Mouse (Mus musculus): Measurements from ENCODE around the gene Cpne2. TPM values are rescaled to one million over a fixed set of nuclear protein-coding genes. Genes with fewer than 3 reads are reported as not detected.

Cpne2 gene
- polyA plus RNA-seq, 1 experiment from 2014 or later = 2.4 TPM

Small RNA genes within 50 kb of the gene (microRNA-seq; reads per million reads assigned to microRNA genes)
- not detected for gene Mir7072

Other genes starting within 250 kb of the Cpne2 start
- 0.15 and 0.37 TPM in 2 replicates for gene Slc12a3, start 203.8 kb upstream of the Cpne2 start, polyA plus RNA-seq (2015; fragmentation: Nextera tagmentation; extraction: Ambion mirVana)
- 139 and 161 TPM in 2 replicates for gene Herpud1, start 146.6 kb upstream of the Cpne2 start, polyA plus RNA-seq (2015; fragmentation: Nextera tagmentation; extraction: Ambion mirVana)
- 0.35 and 0.62 TPM in 2 replicates for gene Nlrc5, start 98.6 kb upstream of the Cpne2 start, polyA plus RNA-seq (2015; fragmentation: Nextera tagmentation; extraction: Ambion mirVana)
- gene Rspry1, start 68.9 kb downstream of the Cpne2 start, polyA plus RNA-seq (2015; fragmentation: Nextera tagmentation; extraction: Ambion mirVana) = 15.3 and 16.8 TPM in 2 replicates
- 24.9 and 27.5 TPM in 2 replicates for gene Fam192a, start 69.0 kb downstream of the Cpne2 start, polyA plus RNA-seq (2015; fragmentation: Nextera tagmentation; extraction: Ambion mirVana)
- gene Arl2bp, start 133.6 kb downstream of the Cpne2 start, polyA plus RNA-seq (2015; fragmentation: Nextera tagmentation; extraction: Ambion mirVana) = 23.9 and 24.7 TPM in 2 replicates
- gene Pllp, start 163.3 kb downstream of the Cpne2 start, polyA plus RNA-seq (2015; fragmentation: Nextera tagmentation; extraction: Ambion mirVana) = 0.37 and 0.89 TPM in 2 replicates
- gene Ccl22, start 212.6 kb downstream of the Cpne2 start, polyA plus RNA-seq (2015; fragmentation: Nextera tagmentation; extraction: Ambion mirVana) = 0.32 and 0.37 TPM in 2 replicates
- 0.33 and 0.54 TPM in 2 replicates for gene Cx3cl1, start 239.0 kb downstream of the Cpne2 start, polyA plus RNA-seq (2015; fragmentation: Nextera tagmentation; extraction: Ambion mirVana)

Data from liver, embryonic 15.5 days (tissue).